Mouse (Mus musculus): ENCODE results near the gene Usp43. TPM values are rescaled to one million over a fixed set of nuclear protein-coding genes. Genes with fewer than 3 reads are reported as not detected.

Usp43 gene
- polyA plus RNA-seq, 1 experiment from 2014 or later, result 1.4 TPM

- H3K27ac ChIP-seq (ENCODE audit: low read depth, low read length), result no peak overlapping the region
- no peaks in the 10 kb centered on the region for H3K4me1 ChIP-seq (replicated peaks; ENCODE audit: control insufficient read depth, insufficient read depth, low read length)
- WGBS, result 89% methylated on average over 9 of the region's 9 CpGs
- H3K4me2 ChIP-seq (ENCODE audit: low read depth, low read length, severe bottlenecking), result no peak overlapping the region
- H3K9ac ChIP-seq (ENCODE audit: low read length), result no peak overlapping the region
- H3K9me3 ChIP-seq (ENCODE audit: control insufficient read depth, low read length), result no peaks in the 10 kb centered on the region
- no peaks in the 10 kb centered on the region for H3K27me3 ChIP-seq (ENCODE audit: control insufficient read depth, insufficient read depth, low read length)
- no peak for ATAC-seq (replicated peaks; ENCODE audit: low FRiP score)
- H3K36me3 ChIP-seq (ENCODE audit: control insufficient read depth, insufficient read depth, low read length), result no peaks in the 10 kb centered on the region
- H3K4me3 ChIP-seq (ENCODE audit: low read depth, low read length), result no peak overlapping the region
- DNase-seq (ENCODE audit: low spot score), result no peak
Measured at GRCm38 (mm10) chr11:67865521-67866197, 56.3 kb downstream of the Usp43 start.

DNA sequence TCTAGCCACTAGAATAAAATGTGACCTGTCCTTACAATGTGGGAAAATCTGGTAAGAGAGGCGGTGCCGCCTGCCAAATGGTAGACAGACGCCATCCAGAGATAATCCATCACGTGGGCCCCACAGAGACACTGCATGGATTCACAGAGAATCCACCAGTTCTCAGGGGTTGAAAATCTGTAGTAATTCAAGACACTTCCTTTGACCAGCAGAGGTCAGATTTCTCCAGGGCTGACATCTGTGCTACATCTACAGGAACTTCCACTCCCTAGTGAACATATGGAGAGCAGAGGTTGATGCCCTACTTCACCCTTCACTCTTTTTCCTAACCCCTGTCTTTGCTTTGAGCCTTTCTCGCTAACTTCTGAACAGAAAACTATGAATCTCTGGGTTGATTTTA lies 56.9 kb downstream of the Usp43 start:
- no peaks in the 10 kb centered on the region for H3K9me3 ChIP-seq (ENCODE audit: control insufficient read depth, low read length)
- H3K36me3 ChIP-seq (ENCODE audit: control insufficient read depth, insufficient read depth, low read length), result no peaks in the 10 kb centered on the region
- ATAC-seq (replicated peaks; ENCODE audit: low FRiP score), result no peak
- H3K27ac ChIP-seq (ENCODE audit: low read depth, low read length), result no peak overlapping the region
- H3K4me1 ChIP-seq (replicated peaks; ENCODE audit: control insufficient read depth, insufficient read depth, low read length), result no peaks in the 10 kb centered on the region
- WGBS, result 76% methylated on average over 5 of the region's 5 CpGs
- no peaks in the 10 kb centered on the region for H3K27me3 ChIP-seq (ENCODE audit: control insufficient read depth, insufficient read depth, low read length)
- H3K9ac ChIP-seq (ENCODE audit: low read length), result no peak overlapping the region
- no peak overlapping the region for H3K4me2 ChIP-seq (ENCODE audit: low read depth, low read length, severe bottlenecking)
- no peak overlapping the region for H3K4me3 ChIP-seq (ENCODE audit: low read depth, low read length)
- no peak for DNase-seq (ENCODE audit: low spot score)

DNA sequence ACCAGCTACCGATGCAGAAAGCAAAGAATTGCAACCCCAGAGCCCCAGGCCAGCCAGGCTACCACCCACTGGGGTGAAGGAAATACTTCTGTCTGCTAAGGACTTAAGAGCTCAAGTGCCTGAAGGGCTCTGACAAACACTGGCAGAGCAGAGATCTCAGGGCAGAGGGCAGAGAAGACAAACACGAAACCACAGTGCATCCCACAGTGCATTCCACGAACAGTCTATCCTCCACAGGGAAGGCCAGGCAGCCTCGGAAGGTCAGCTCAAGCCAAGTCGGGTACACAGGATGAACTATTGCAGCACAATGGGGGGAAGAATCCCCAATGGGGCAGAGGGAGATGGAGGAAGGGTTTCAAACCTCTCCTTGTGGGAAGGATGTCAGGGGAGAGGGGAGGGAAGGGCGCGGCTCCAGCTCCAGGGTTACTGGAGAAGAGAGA lies 60.5 kb downstream of the Usp43 start:
- no peaks in the 10 kb centered on the region for H3K9me3 ChIP-seq (ENCODE audit: control insufficient read depth, low read length)
- H3K36me3 ChIP-seq (ENCODE audit: control insufficient read depth, insufficient read depth, low read length), result no peaks in the 10 kb centered on the region
- H3K4me1 ChIP-seq (replicated peaks; ENCODE audit: control insufficient read depth, insufficient read depth, low read length), result no peaks in the 10 kb centered on the region
- DNase-seq (ENCODE audit: low spot score) (peak; percentile 58), ATAC-seq (replicated peaks; ENCODE audit: low FRiP score) (no peak)
- H3K4me2 ChIP-seq (ENCODE audit: low read depth, low read length, severe bottlenecking), result no peak overlapping the region
- 8% methylated on average over 7 of the region's 7 CpGs for WGBS
- no peak overlapping the region for H3K9ac ChIP-seq (ENCODE audit: low read length)
- H3K27ac ChIP-seq (ENCODE audit: low read depth, low read length), result no peak overlapping the region
- H3K27me3 ChIP-seq (ENCODE audit: control insufficient read depth, insufficient read depth, low read length), result no peaks in the 10 kb centered on the region
- H3K4me3 ChIP-seq (ENCODE audit: low read depth, low read length), result no peak overlapping the region

GRCm38 (mm10) chr11:67860743-67861398 lies 61.1 kb downstream of the Usp43 start:
- H3K9ac ChIP-seq (ENCODE audit: low read length), result no peak overlapping the region
- H3K9me3 ChIP-seq (ENCODE audit: control insufficient read depth, low read length), result no peaks in the 10 kb centered on the region
- no peak overlapping the region for H3K4me3 ChIP-seq (ENCODE audit: low read depth, low read length)
- H3K36me3 ChIP-seq (ENCODE audit: control insufficient read depth, insufficient read depth, low read length), result no peaks in the 10 kb centered on the region
- H3K27ac ChIP-seq (ENCODE audit: low read depth, low read length), result no peak overlapping the region
- H3K4me2 ChIP-seq (ENCODE audit: low read depth, low read length, severe bottlenecking), result no peak overlapping the region
- no peaks in the 10 kb centered on the region for H3K4me1 ChIP-seq (replicated peaks; ENCODE audit: control insufficient read depth, insufficient read depth, low read length)
- DNase-seq (ENCODE audit: low spot score), result no peak
- 52% methylated on average over 7 of the region's 7 CpGs for WGBS
- no peaks in the 10 kb centered on the region for H3K27me3 ChIP-seq (ENCODE audit: control insufficient read depth, insufficient read depth, low read length)
- no peak for ATAC-seq (replicated peaks; ENCODE audit: low FRiP score)

- H3K4me3 ChIP-seq (ENCODE audit: low read depth, low read length), result no peak overlapping the region
- ATAC-seq (replicated peaks; ENCODE audit: low FRiP score) (no peak), DNase-seq (ENCODE audit: low spot score) (no peak)
- no peaks in the 10 kb centered on the region for H3K4me1 ChIP-seq (replicated peaks; ENCODE audit: control insufficient read depth, insufficient read depth, low read length)
- WGBS, result 89% methylated on average over 9 of the region's 9 CpGs
- no peak overlapping the region for H3K4me2 ChIP-seq (ENCODE audit: low read depth, low read length, severe bottlenecking)
- no peaks in the 10 kb centered on the region for H3K27me3 ChIP-seq (ENCODE audit: control insufficient read depth, insufficient read depth, low read length)
- no peak overlapping the region for H3K27ac ChIP-seq (ENCODE audit: low read depth, low read length)
- no peak overlapping the region for H3K9ac ChIP-seq (ENCODE audit: low read length)
- no peaks in the 10 kb centered on the region for H3K36me3 ChIP-seq (ENCODE audit: control insufficient read depth, insufficient read depth, low read length)
- no peaks in the 10 kb centered on the region for H3K9me3 ChIP-seq (ENCODE audit: control insufficient read depth, low read length)
Measured at GRCm38 (mm10) chr11:67858518-67858917, 63.4 kb downstream of the Usp43 start.

- no peak for DNase-seq (ENCODE audit: low spot score)
- H3K36me3 ChIP-seq (ENCODE audit: control insufficient read depth, insufficient read depth, low read length), result no peaks in the 10 kb centered on the region
- no peak for ATAC-seq (replicated peaks; ENCODE audit: low FRiP score)
- H3K4me1 ChIP-seq (replicated peaks; ENCODE audit: control insufficient read depth, insufficient read depth, low read length), result no peaks in the 10 kb centered on the region
- no peaks in the 10 kb centered on the region for H3K9me3 ChIP-seq (ENCODE audit: control insufficient read depth, low read length)
- no peak overlapping the region for H3K4me3 ChIP-seq (ENCODE audit: low read depth, low read length)
- no peak overlapping the region for H3K9ac ChIP-seq (ENCODE audit: low read length)
- H3K4me2 ChIP-seq (ENCODE audit: low read depth, low read length, severe bottlenecking), result no peak overlapping the region
- no peaks in the 10 kb centered on the region for H3K27me3 ChIP-seq (ENCODE audit: control insufficient read depth, insufficient read depth, low read length)
- 33% methylated on average over 2 of the region's 2 CpGs for WGBS
- no peak overlapping the region for H3K27ac ChIP-seq (ENCODE audit: low read depth, low read length)
Measured at GRCm38 (mm10) chr11:67855035-67855434, 66.9 kb downstream of the Usp43 start.

DNA sequence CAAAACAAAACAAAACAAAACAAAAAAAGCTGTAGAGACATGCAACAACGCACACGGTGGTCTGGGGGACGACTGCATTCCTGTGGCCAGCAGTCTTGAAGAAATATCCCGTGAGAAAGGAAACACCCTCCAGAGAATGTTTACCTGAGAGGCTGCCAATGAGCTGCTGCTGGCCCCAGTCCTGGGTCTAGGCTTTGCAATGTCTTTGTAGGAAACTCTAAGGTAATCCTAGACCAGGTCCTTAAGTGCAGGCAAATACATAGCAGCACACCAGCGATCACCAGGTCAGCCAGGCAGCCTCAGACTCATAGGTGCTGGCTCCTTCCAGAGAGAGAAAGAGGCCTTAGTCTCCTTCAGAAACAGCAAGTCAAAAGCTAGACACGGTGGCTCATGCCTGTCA lies 68.0 kb downstream of the Usp43 start:
- no peaks in the 10 kb centered on the region for H3K36me3 ChIP-seq (ENCODE audit: control insufficient read depth, insufficient read depth, low read length)
- no peak overlapping the region for H3K27ac ChIP-seq (ENCODE audit: low read depth, low read length)
- no peak overlapping the region for H3K4me2 ChIP-seq (ENCODE audit: low read depth, low read length, severe bottlenecking)
- no peaks in the 10 kb centered on the region for H3K27me3 ChIP-seq (ENCODE audit: control insufficient read depth, insufficient read depth, low read length)
- H3K9ac ChIP-seq (ENCODE audit: low read length), result no peak overlapping the region
- ATAC-seq (replicated peaks; ENCODE audit: low FRiP score), result no peak
- H3K9me3 ChIP-seq (ENCODE audit: control insufficient read depth, low read length), result no peaks in the 10 kb centered on the region
- WGBS, result 70% methylated on average over 6 of the region's 6 CpGs
- no peak for DNase-seq (ENCODE audit: low spot score)
- no peak overlapping the region for H3K4me3 ChIP-seq (ENCODE audit: low read depth, low read length)
- H3K4me1 ChIP-seq (replicated peaks; ENCODE audit: control insufficient read depth, insufficient read depth, low read length), result no peaks in the 10 kb centered on the region

DNA sequence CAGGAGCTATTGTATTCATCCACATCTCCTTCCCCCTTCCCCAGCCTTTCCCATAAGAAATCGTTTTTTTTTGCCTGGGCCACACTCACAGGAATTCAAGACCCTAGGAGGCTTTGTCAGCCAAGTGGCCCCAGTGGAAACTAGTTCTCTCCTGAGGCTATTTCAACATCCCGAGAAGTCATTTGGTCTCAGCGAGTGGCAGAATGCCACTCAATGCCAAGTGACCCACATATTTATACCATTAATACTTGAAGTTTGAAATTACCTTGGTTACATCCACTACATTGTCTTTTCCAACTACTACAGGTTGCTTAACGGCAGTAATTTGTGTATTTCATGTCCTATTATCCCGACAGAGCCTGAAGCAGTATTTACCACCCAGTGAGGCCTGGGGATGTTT lies 70.2 kb downstream of the Usp43 start:
- H3K4me3 ChIP-seq (ENCODE audit: low read depth, low read length), result no peak overlapping the region
- 74% methylated on average over 5 of the region's 5 CpGs for WGBS
- no peak for DNase-seq (ENCODE audit: low spot score)

GRCm38 (mm10) chr11:67845193-67845592 lies 76.8 kb downstream of the Usp43 start:
- Histone ChIP-seq H3K4me1 (replicated peaks; ENCODE audit: control insufficient read depth, insufficient read depth, low read length) (no peaks in the 10 kb centered on the region), H3K4me2 (ENCODE audit: low read depth, low read length, severe bottlenecking) (no peak overlapping the region), H3K4me3 (ENCODE audit: low read depth, low read length) (no peak overlapping the region), H3K27me3 (ENCODE audit: control insufficient read depth, insufficient read depth, low read length) (no peaks in the 10 kb centered on the region), H3K9ac (ENCODE audit: low read length) (no peak overlapping the region), H3K36me3 (ENCODE audit: control insufficient read depth, insufficient read depth, low read length) (no peaks in the 10 kb centered on the region), H3K27ac (ENCODE audit: low read depth, low read length) (no peak overlapping the region), H3K9me3 (ENCODE audit: control insufficient read depth, low read length) (no peaks in the 10 kb centered on the region)
- WGBS, result 86% methylated on average over 4 of the region's 4 CpGs
- ATAC-seq (replicated peaks; ENCODE audit: low FRiP score) (no peak), DNase-seq (ENCODE audit: low spot score) (no peak)

More for the DNA sequence above, 70.2 kb downstream of the Usp43 start:
- Histone ChIP-seq H3K9me3 (ENCODE audit: control insufficient read depth, low read length) (no peaks in the 10 kb centered on the region), H3K9ac (ENCODE audit: low read length) (no peak overlapping the region), H3K27ac (ENCODE audit: low read depth, low read length) (no peak overlapping the region), H3K36me3 (ENCODE audit: control insufficient read depth, insufficient read depth, low read length) (no peaks in the 10 kb centered on the region), H3K4me2 (ENCODE audit: low read depth, low read length, severe bottlenecking) (no peak overlapping the region), H3K4me1 (replicated peaks; ENCODE audit: control insufficient read depth, insufficient read depth, low read length) (no peaks in the 10 kb centered on the region), H3K27me3 (ENCODE audit: control insufficient read depth, insufficient read depth, low read length) (no peaks in the 10 kb centered on the region)
- ATAC-seq (replicated peaks; ENCODE audit: low FRiP score), result no peak
